Mouse (Mus musculus) brain, adult 10 weeks (tissue): ENCODE measurements around the gene Prr23a1. TPM values are rescaled to one million over a fixed set of nuclear protein-coding genes. Genes with fewer than 3 reads are reported as not detected.

ENCODE experiments used
- polyA plus RNA-seq: library from polyadenylated mRNA; stranded (reverse); fragments of 350-450 nt; fragmentation: Illumina TruSeq; extraction: RNeasy Lipid Tissue Mini Kit (QIAGEN cat#74804); gene quantifications from one replicate; pipeline ENCODE4 v1.2.3, GENCODE M21; 2015; ENCODE audit warnings: low read depth, low replicate concordance

Gene Prr23a1
- not detected for polyA plus RNA-seq

DNA sequence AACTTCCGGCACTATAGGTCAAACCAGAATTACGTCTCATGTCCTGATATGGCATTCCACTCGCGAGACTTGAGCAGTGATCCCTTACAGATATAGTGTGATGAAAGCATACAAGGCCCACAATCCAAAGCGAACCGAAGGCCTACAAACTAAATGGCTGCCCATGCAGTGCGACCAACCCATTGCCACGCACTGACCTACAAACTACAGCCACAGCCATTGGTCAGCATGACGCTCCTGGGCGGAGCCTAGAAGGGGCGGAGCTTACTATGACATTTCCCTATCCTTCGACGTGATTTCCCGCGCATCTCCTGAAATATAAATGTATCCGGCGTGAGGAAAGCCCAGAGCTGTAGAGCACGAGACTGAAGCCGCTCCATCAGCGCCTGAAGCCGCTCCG, at the start of gene Prr23a1:
Prr23a1 (plus strand) TSS at position 387 of the 400 bp plus-strand sequence.

DNA sequence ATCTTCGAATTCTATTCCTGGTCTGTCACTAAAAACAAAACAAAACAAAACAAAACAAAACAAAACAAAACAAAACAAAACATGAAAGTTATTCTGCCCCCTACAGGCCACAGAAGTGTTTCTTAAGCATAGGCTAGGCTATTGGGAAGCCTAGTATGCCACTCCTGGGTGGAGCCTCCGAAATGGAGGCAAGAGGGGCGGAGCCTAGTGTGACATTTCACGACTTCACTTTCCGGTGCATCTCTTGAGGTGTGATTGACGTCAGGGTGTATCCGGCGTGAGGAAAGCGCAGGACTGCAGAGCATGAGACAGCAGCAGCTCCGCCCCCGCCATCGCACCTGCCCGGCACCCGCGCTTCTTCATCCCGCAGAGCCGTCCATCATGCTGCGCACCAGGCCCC, 13.9 kb downstream of the Prr23a1 start, which contains the start of gene Prr23a2:
Prr23a2 (plus strand) TSS at position 285 of the 400 bp plus-strand sequence.

GRCm38 (mm10) chr9:98864571-98864970, 22.3 kb downstream of the Prr23a1 start, which contains the start of gene Prr23a3:
TSS of gene Prr23a3 (plus strand) at chr9:98864767.

Other genes with a start within 250 kb of the Prr23a1 start
- gene Mrps22, start 240.8 kb upstream of the Prr23a1 start, polyA plus RNA-seq, result 47.9 TPM
- not detected for gene Prr23a2, start 14.0 kb downstream of the Prr23a1 start, polyA plus RNA-seq
- not detected for gene Prr23a3, start 22.3 kb downstream of the Prr23a1 start, polyA plus RNA-seq
- gene 7420426K07Rik, start 60.6 kb downstream of the Prr23a1 start, polyA plus RNA-seq, result not detected
- 0.57 TPM for gene Foxl2, start 112.8 kb downstream of the Prr23a1 start, polyA plus RNA-seq
- 43.7 TPM for gene Faim, start 143.9 kb downstream of the Prr23a1 start, polyA plus RNA-seq
- not detected for gene Gm1123, start 193.2 kb downstream of the Prr23a1 start, polyA plus RNA-seq